Mouse (Mus musculus) liver, adult 2 months (tissue): ENCODE results near the gene Arl15.

Experiments
- CTCF ChIP-seq: fragments of 200-500 bp; IDR thresholded peaks from 2 replicates; pipeline ENCODE4 v1.5.1; 2011; ENCODE audit warnings: low read depth, low read length, control low read depth
- POLR2A ChIP-seq: fragments of 200-500 bp; IDR thresholded peaks from 2 replicates; pipeline ENCODE4 v1.6.1; 2011; ENCODE audit warnings: low read length, control low read depth; ENCODE audit not compliant: insufficient read depth; ENCODE audit errors: extremely low read depth

GRCm38 (mm10) chr13:113761717-113762116 lies 32.6 kb upstream of the Arl15 start:
- TF ChIP-seq CTCF (no peak), POLR2A (no peak)
